Mouse (Mus musculus): ENCODE measurements around the gene Klhdc3.

Gene Klhdc3

GRCm38 (mm10) chr17:46701489-46701888 is 20.8 kb upstream of the Klhdc3 start:
- no peak for DNase-seq

- no peak for DNase-seq
Observed at GRCm38 (mm10) chr17:46699912-46700311, 19.2 kb upstream of the Klhdc3 start.

- no peak for DNase-seq
Observed at GRCm38 (mm10) chr17:46699245-46699644, 18.5 kb upstream of the Klhdc3 start.

GRCm38 (mm10) chr17:46698515-46698914 is 17.8 kb upstream of the Klhdc3 start:
- DNase-seq: no peak

- no peak for DNase-seq
Observed at GRCm38 (mm10) chr17:46694517-46695063, 13.9 kb upstream of the Klhdc3 start.

GRCm38 (mm10) chr17:46691390-46691789 is 10.7 kb upstream of the Klhdc3 start:
- no peak for DNase-seq

GRCm38 (mm10) chr17:46690665-46691064 is 10.0 kb upstream of the Klhdc3 start:
- no peak for DNase-seq

- DNase-seq: no peak
Observed at GRCm38 (mm10) chr17:46685913-46686312, 5.2 kb upstream of the Klhdc3 start.

GRCm38 (mm10) chr17:46682654-46683389 is 2.1 kb upstream of the Klhdc3 start:
- peak; percentile 92 for DNase-seq

- peak; percentile 96 for DNase-seq
Observed at GRCm38 (mm10) chr17:46681466-46682118, 878 bp upstream of the Klhdc3 start.

- DNase-seq: no peak
Observed at GRCm38 (mm10) chr17:46679843-46680759, 613 bp downstream of the Klhdc3 start.

- DNase-seq: peak; percentile 96
Observed at GRCm38 (mm10) chr17:46678911-46679310, 1.8 kb downstream of the Klhdc3 start.

GRCm38 (mm10) chr17:46678416-46678815 is 2.3 kb downstream of the Klhdc3 start, which contains the start of gene Mea1:
Gene Mea1 (plus strand): TSS chr17:46678793.
- DNase-seq: peak; percentile 95

- DNase-seq: peak; percentile 96
Observed at GRCm38 (mm10) chr17:46674530-46675283, 6.0 kb downstream of the Klhdc3 start.

- DNase-seq: peak; percentile 99
Observed at GRCm38 (mm10) chr17:46673850-46674529, 6.7 kb downstream of the Klhdc3 start, which contains the start of gene Rrp36. Gene Rrp36 (minus strand): TSS chr17:46674352.

GRCm38 (mm10) chr17:46669911-46670310 is 10.8 kb downstream of the Klhdc3 start:
- DNase-seq: peak; percentile 88

GRCm38 (mm10) chr17:46667712-46668111 is 13.0 kb downstream of the Klhdc3 start:
- DNase-seq: peak; percentile 97

- DNase-seq: peak; percentile 97
Observed at GRCm38 (mm10) chr17:46662730-46663129, 18.0 kb downstream of the Klhdc3 start.

GRCm38 (mm10) chr17:46661981-46662380 is 18.7 kb downstream of the Klhdc3 start:
- no peak for DNase-seq

- no peak for DNase-seq
Observed at GRCm38 (mm10) chr17:46661351-46661750, 19.4 kb downstream of the Klhdc3 start.

- DNase-seq: no peak
Observed at GRCm38 (mm10) chr17:46656054-46656453, 24.7 kb downstream of the Klhdc3 start.

Measured in heart, adult 11 months (tissue).